Mouse (Mus musculus) lung, postnatal 0 days (tissue): ENCODE measurements around the gene Fam122c.
A peak's percentile ranks its signal among the peaks of the same experiment; 100 is the strongest.

Source experiments
- CTCF ChIP-seq: IDR thresholded peaks from 2 replicates; pipeline ENCODE4 v1.5.1; 2016; ENCODE audit warnings: antibody characterized with exemption, mild to moderate bottlenecking
- EP300 ChIP-seq: IDR thresholded peaks from 2 replicates; pipeline ENCODE4 v1.6.1; 2016; ENCODE audit warnings: antibody characterized with exemption, mild to moderate bottlenecking, control low read depth

DNA sequence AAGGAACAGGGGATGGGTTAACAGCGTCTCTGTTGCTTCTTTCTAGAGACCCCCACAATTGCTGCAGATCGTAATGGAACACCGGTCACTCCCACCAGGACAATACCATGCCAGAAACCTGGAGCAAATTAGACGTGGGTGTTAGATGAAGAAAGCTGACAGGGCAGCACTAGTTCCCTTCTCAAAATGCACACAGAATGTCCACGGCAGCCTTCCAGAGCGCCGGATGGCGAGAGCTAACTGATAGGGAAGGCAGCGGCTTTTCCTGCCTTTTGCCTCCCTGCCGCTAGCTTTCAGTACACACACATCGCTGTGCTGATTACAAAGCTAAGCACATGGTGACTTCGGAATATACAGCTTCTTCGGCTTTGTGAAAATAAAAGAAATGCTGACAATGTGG, 41.3 kb upstream of the Fam122c start:
- TF ChIP-seq CTCF (peak; percentile 20; the same call in 1 of the 2 replicates), EP300 (no peak)
